Mouse (Mus musculus) CH12.LX (cell line): ENCODE measurements around the gene Acaa1a. TPM values are rescaled to one million over a fixed set of nuclear protein-coding genes. Genes with fewer than 3 reads are reported as not detected.

Source experiments
- DNase-seq: peaks from one replicate; pipeline ENCODE4 v3.0.0-alpha.2; 2013; ENCODE audit errors: extremely low read depth
- H3K27ac ChIP-seq: 2 replicates; pipeline ENCODE4 v1.5.1; 2012; ENCODE audit warnings: low read depth, mild to moderate bottlenecking, control low read depth, moderate library complexity; ENCODE audit not compliant: insufficient read depth
- H3K27me3 ChIP-seq: replicated peaks from 2 replicates; pipeline ENCODE3; 2012; ENCODE audit warnings: inconsistent platforms
- H3K36me3 ChIP-seq, 2 experiments: replicated peaks in 1 of 2; 2 replicates each; pipeline versions ENCODE3 to v1.6.1; 2012; ENCODE audit warnings: inconsistent platforms in 1 of 2, low read length in 1 of 2, mild to moderate bottlenecking in 1 of 2, mixed read lengths in 1 of 2, moderate library complexity in 1 of 2; ENCODE audit not compliant: control insufficient read depth in 1 of 2, insufficient read depth in 1 of 2
- H3K4me1 ChIP-seq, 2 experiments: 2 replicates each; pipeline ENCODE4 v1.6.1; 2012; ENCODE audit warnings: inconsistent platforms in 1 of 2, moderate library complexity in 1 of 2; ENCODE audit not compliant: insufficient read depth in 2 of 2, control insufficient read depth in 1 of 2
- H3K4me2 ChIP-seq: 2 replicates; pipeline ENCODE4 v1.6.1; 2012; ENCODE audit warnings: low read depth, mild to moderate bottlenecking, control low read depth; ENCODE audit not compliant: poor library complexity, insufficient read depth, severe bottlenecking
- H3K4me3 ChIP-seq, 3 experiments: fragments of 150-350 bp in 1 of 3; sonication (generic) in 1 of 3; replicated peaks in 1 of 3; 2 replicates each; pipeline versions ENCODE3 to v1.5.1; 2011 to 2012; ENCODE audit warnings: low read depth in 2 of 3, low read length in 2 of 3, mild to moderate bottlenecking in 2 of 3, moderate library complexity in 2 of 3, control low read depth in 1 of 3, improper control_type of control experiment in 1 of 3, inconsistent platforms in 1 of 3, mixed read lengths in 1 of 3; ENCODE audit not compliant: poor library complexity in 1 of 3
- H3K79me2 ChIP-seq: replicated peaks from 2 replicates; pipeline ENCODE4 v1.6.1; 2012; ENCODE audit warnings: mild to moderate bottlenecking, moderate library complexity; ENCODE audit not compliant: control insufficient read depth, poor library complexity, insufficient read depth, severe bottlenecking; ENCODE audit errors: extremely low read depth
- H3K9ac ChIP-seq: 2 replicates; pipeline ENCODE4 v1.6.1; 2012; ENCODE audit warnings: low read depth, mild to moderate bottlenecking, control low read depth, moderate library complexity; ENCODE audit not compliant: insufficient read depth
- H3K9me3 ChIP-seq: replicated peaks from 2 replicates; pipeline ENCODE3; 2012; ENCODE audit warnings: low read length, inconsistent platforms, mixed read lengths
- BHLHE40 ChIP-seq: IDR thresholded peaks from 2 replicates; pipeline ENCODE4 v1.6.1; 2011; ENCODE audit warnings: mild to moderate bottlenecking, low read depth, low read length, improper control_type of control experiment
- CHD1 ChIP-seq: IDR thresholded peaks from 2 replicates; pipeline ENCODE4 v1.6.1; 2012; ENCODE audit warnings: low read depth, low read length, improper control_type of control experiment, inconsistent platforms
- CHD2 ChIP-seq: IDR thresholded peaks from 2 replicates; pipeline ENCODE4 v1.6.1; 2011; ENCODE audit warnings: low read length, improper control_type of control experiment
- ELF1 ChIP-seq: IDR thresholded peaks from 2 replicates; pipeline ENCODE4 v1.6.1; 2014; ENCODE audit warnings: low read depth, mild to moderate bottlenecking, inconsistent platforms, low read length, improper control_type of control experiment
- EP300 ChIP-seq: IDR thresholded peaks from 2 replicates; pipeline ENCODE4 v1.6.1; 2011; ENCODE audit warnings: low read length, improper control_type of control experiment
- ETS1 ChIP-seq: conservative IDR thresholded peaks from 2 replicates; pipeline ENCODE4 v1.6.1; 2012; ENCODE audit warnings: low read depth, mild to moderate bottlenecking, inconsistent platforms, low read length, improper control_type of control experiment, moderate library complexity
- HCFC1 ChIP-seq: IDR thresholded peaks from 2 replicates; pipeline ENCODE4 v1.6.1; 2012; ENCODE audit warnings: low read depth, mild to moderate bottlenecking, inconsistent platforms, low read length, improper control_type of control experiment
- IRF4 ChIP-seq: IDR thresholded peaks from 2 replicates; pipeline ENCODE4 v1.6.1; 2014; ENCODE audit warnings: low read depth, mild to moderate bottlenecking, inconsistent platforms, low read length, improper control_type of control experiment
- KAT2A ChIP-seq: IDR thresholded peaks from 2 replicates; pipeline ENCODE4 v1.6.1; 2012; ENCODE audit warnings: low read length, improper control_type of control experiment, inconsistent platforms; ENCODE audit not compliant: insufficient replicate concordance
- MAFK ChIP-seq: IDR thresholded peaks from 2 replicates; pipeline ENCODE4 v1.6.1; 2011; ENCODE audit warnings: low read length, improper control_type of control experiment; ENCODE audit not compliant: insufficient replicate concordance
- MAX ChIP-seq: IDR thresholded peaks from 2 replicates; pipeline ENCODE4 v1.6.1; 2011; ENCODE audit warnings: low read length, improper control_type of control experiment
- MEF2A ChIP-seq: IDR thresholded peaks from 2 replicates; pipeline ENCODE4 v1.6.1; 2014; ENCODE audit warnings: low read depth, mild to moderate bottlenecking, inconsistent platforms, low read length, improper control_type of control experiment, borderline replicate concordance
- MXI1 ChIP-seq: IDR thresholded peaks from 2 replicates; pipeline ENCODE4 v1.6.1; 2011; ENCODE audit warnings: mild to moderate bottlenecking, low read depth, low read length, improper control_type of control experiment
- MYC ChIP-seq: IDR thresholded peaks from 2 replicates; pipeline ENCODE4 v1.6.1; 2011; ENCODE audit warnings: low read depth, mild to moderate bottlenecking, improper control_type of control experiment, low read length
- NELFE ChIP-seq: IDR thresholded peaks from 2 replicates; pipeline ENCODE4 v1.6.1; 2011; ENCODE audit warnings: low read depth, low read length, improper control_type of control experiment
- NRF1 ChIP-seq: IDR thresholded peaks from 2 replicates; pipeline ENCODE4 v1.6.1; 2014; ENCODE audit warnings: low read depth, mild to moderate bottlenecking, inconsistent platforms, low read length, improper control_type of control experiment, moderate library complexity
- POLR2A ChIP-seq: IDR thresholded peaks from 2 replicates; pipeline ENCODE4 v1.6.1; 2011; ENCODE audit warnings: low read depth, mild to moderate bottlenecking, improper control_type of control experiment, low read length
- POLR2AphosphoS2 ChIP-seq: IDR thresholded peaks from 2 replicates; pipeline ENCODE4 v1.6.1; 2011; ENCODE audit warnings: low read depth, low read length, improper control_type of control experiment
- RAD21 ChIP-seq: IDR thresholded peaks from 2 replicates; pipeline ENCODE4 v1.6.1; 2011; ENCODE audit warnings: low read depth, mild to moderate bottlenecking, low read length, improper control_type of control experiment, moderate library complexity
- SIN3A ChIP-seq: IDR thresholded peaks from 2 replicates; pipeline ENCODE4 v1.6.1; 2012; ENCODE audit warnings: low read length, improper control_type of control experiment, inconsistent platforms
- SMC3 ChIP-seq: IDR thresholded peaks from 2 replicates; pipeline ENCODE4 v1.6.1; 2011; ENCODE audit warnings: low read depth, low read length, improper control_type of control experiment
- TBP ChIP-seq: conservative IDR thresholded peaks from 2 replicates; pipeline ENCODE4 v1.6.1; 2011; ENCODE audit warnings: low read depth, low read length, improper control_type of control experiment
- TCF12 ChIP-seq: IDR thresholded peaks from 2 replicates; pipeline ENCODE4 v1.6.1; 2014; ENCODE audit warnings: low read depth, mild to moderate bottlenecking, inconsistent platforms, low read length, improper control_type of control experiment
- UBTF ChIP-seq: IDR thresholded peaks from 2 replicates; pipeline ENCODE4 v1.6.1; 2012; ENCODE audit warnings: low read depth, mild to moderate bottlenecking, inconsistent platforms, low read length, improper control_type of control experiment, moderate library complexity
- USF2 ChIP-seq: conservative IDR thresholded peaks from 2 replicates; pipeline ENCODE4 v1.6.1; 2011; ENCODE audit warnings: low read depth, low read length, improper control_type of control experiment
- ZC3H11A ChIP-seq: IDR thresholded peaks from 2 replicates; pipeline ENCODE4 v1.6.1; 2012; ENCODE audit warnings: low read depth, mild to moderate bottlenecking, inconsistent platforms, low read length, improper control_type of control experiment
- ZKSCAN1 ChIP-seq: IDR thresholded peaks from 2 replicates; pipeline ENCODE4 v1.6.1; 2012; ENCODE audit warnings: low read depth, inconsistent platforms, low read length, improper control_type of control experiment, borderline replicate concordance
- ZMIZ1 ChIP-seq: IDR thresholded peaks from 2 replicates; pipeline ENCODE4 v1.6.1; 2012; ENCODE audit warnings: low read depth, mild to moderate bottlenecking, inconsistent platforms, low read length, improper control_type of control experiment
- dilution Hi-C: fragments of 300-500 bp; cut with MboI; formaldehyde crosslinking; loops from 2 replicates; pipeline ENCODE4 v1.14.3; 2020; ENCODE audit warnings: low sequenced_read_pairs; ENCODE audit not compliant: extremely low pct_unique_long_range_greater_than_20kb, extremely low pct_ligation_motif_present
- in situ Hi-C: fragments of 300-500 bp; cut with MboI; formaldehyde crosslinking; loops from 3 replicates; pipeline ENCODE4 v1.14.3; 2019; ENCODE audit warnings: low sequenced_read_pairs, low pct_ligation_motif_present, low pct_unique_long_range_greater_than_20kb, mixed read lengths
- polyA plus RNA-seq: library from polyadenylated mRNA; unstranded; fragments of >175 nt; gene quantifications from 2 replicates; pipeline ENCODE4 v1.2.1, GENCODE M21; 2012; ENCODE audit warnings: low read depth; ENCODE audit not compliant: insufficient read length
- total RNA-seq, 2 experiments: library from RNA; depleted of rRNA; stranded (reverse); fragments of 300-350 nt in 1 of 2; fragments of >200 nt in 1 of 2; gene quantifications; 2 replicates each; pipeline ENCODE4 v1.2.3; 2012 to 2014

Gene Acaa1a
- total RNA-seq (2012; rRNA removed) (51.2 and 57.8 TPM in 2 replicates), total RNA-seq (2014; rRNA removed) (22.4 and 24.8 TPM in 2 replicates), polyA plus RNA-seq (24.4 and 30.9 TPM in 2 replicates)

DNA sequence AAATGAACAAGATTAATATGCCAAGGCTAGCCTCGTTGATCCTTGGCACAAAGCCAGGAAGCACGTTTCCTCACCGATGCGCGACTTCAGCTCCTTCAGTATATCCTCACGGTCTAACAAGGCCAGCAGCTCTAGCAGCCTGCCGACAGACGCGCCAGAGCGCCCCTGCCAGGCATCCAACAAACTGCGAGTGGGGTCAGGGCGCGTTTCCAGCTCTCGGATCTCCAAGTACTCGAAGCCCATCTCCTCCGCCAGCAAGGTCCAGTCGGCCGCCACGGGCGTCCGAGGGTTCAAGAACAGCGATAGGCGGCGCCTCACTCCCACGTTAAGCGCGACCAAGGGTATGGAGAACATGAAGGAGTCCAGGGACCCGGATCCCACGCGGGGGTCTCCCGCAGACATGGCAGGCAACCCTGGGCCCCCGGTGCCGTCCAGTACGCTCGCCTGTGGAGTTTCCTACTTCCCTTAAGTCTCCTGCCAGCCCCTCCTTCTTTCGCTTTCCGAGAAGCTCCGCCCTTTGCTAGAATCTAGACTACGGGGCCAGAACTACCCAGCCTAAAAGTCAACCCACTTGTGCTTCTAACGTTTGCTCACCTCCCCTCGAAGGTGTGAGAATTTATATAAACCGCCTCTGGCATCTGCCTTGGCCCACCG, at the start of gene Acaa1a:
Gene Acaa1a (plus strand): TSS at position 119 of the 654 bp plus-strand sequence.
- Histone ChIP-seq H3K27ac (peak within 1 kb of the TSS; percentile 76), H3K79me2 (peaks cover 5% of the 10 kb centered on the region; the same call in 1 of the 2 replicates), H3K27me3 (no peaks in the 10 kb centered on the region), H3K9me3 (no peaks in the 10 kb centered on the region), H3K9ac (peak within 1 kb of the TSS; percentile 87), H3K36me3 (peaks cover 30 to 55% of the 10 kb centered on the region in 2 experiments), H3K4me2 (peak within 1 kb of the TSS; percentile 80), H3K4me1 (peaks cover 6 to 37% of the 10 kb centered on the region in 2 experiments), H3K4me3 (peak within 1 kb of the TSS; percentile 75 to 94 (median 83))
- dilution Hi-C loops: no loop called here
- peak; percentile 84 for TF ChIP-seq MXI1
- peak; percentile 56; the same call in 1 of the 2 replicates for TF ChIP-seq POLR2AphosphoS2
- TF ChIP-seq RAD21: no peak
- TF ChIP-seq EP300: no peak
- TF ChIP-seq HCFC1: no peak
- TF ChIP-seq MAFK: no peak; the same call in 1 of the 2 replicates
- 0 out of 2 replicates have a peak, but pooled peaks have one; percentile 14 for TF ChIP-seq NRF1
- TF ChIP-seq ZC3H11A: no peak
- peak; percentile 16; the same call in 1 of the 2 replicates for TF ChIP-seq ETS1
- TF ChIP-seq ZKSCAN1: no peak
- TF ChIP-seq SMC3: no peak
- TF ChIP-seq CHD2: no peak
- peak; percentile 51 for TF ChIP-seq ELF1
- TF ChIP-seq IRF4: peak; percentile 72; the same call in 1 of the 2 replicates
- TF ChIP-seq BHLHE40: peak; percentile 27
- no peak; the same call in 1 of the 2 replicates for TF ChIP-seq USF2
- TF ChIP-seq SIN3A: peak; percentile 69; the same call in 1 of the 2 replicates
- 0 out of 2 replicates have a peak, but pooled peaks have one; percentile 5 for TF ChIP-seq MEF2A
- peak; percentile 64; the same call in 1 of the 2 replicates for TF ChIP-seq TCF12
- no peak for TF ChIP-seq UBTF
- TF ChIP-seq CHD1: no peak
- no peak for TF ChIP-seq KAT2A
- 0 out of 2 replicates have a peak, but pooled peaks have one; percentile 17 for TF ChIP-seq MYC
- TF ChIP-seq MAX: peak; percentile 67
- peak; percentile 74; the same call in 1 of the 2 replicates for TF ChIP-seq NELFE
- peak; percentile 82 for TF ChIP-seq ZMIZ1
- peak; percentile 83 for TF ChIP-seq POLR2A
- peak; percentile 83; the same call in 1 of the 2 replicates for TF ChIP-seq TBP
- DNase-seq: peak; percentile 85
- in situ Hi-C loops: no loop called here
